Mouse (Mus musculus) heart, adult 9 months (tissue): ENCODE results near the gene Mtch1.
A peak's percentile ranks its signal among the peaks of the same experiment; 100 is the strongest.
"Not testable (repeated sequence)": the region's sequence is repeated elsewhere in the genome, so short reads cannot be mapped to it uniquely, and the experiment has no call there.

Experiments used
- DNase-seq, 2 experiments: peaks; one replicate each; pipeline ENCODE4 v3.0.0; 2022; ENCODE audit warnings: low spot score in 2 of 2

Mtch1 gene

GRCm38 (mm10) chr17:29347645-29348256 lies at the start of gene Mtch1:
TSS of gene Mtch1 (minus strand) at chr17:29347934.
- peak; percentile 97 to 99 for DNase-seq

- DNase-seq = peak; percentile 83 to 86
Observed at GRCm38 (mm10) chr17:29396821-29397242, 49.1 kb upstream of the Mtch1 start.

GRCm38 (mm10) chr17:29396056-29396799 lies 48.5 kb upstream of the Mtch1 start:
- no peak for DNase-seq

- peak; percentile 57 to 76 for DNase-seq
Observed at GRCm38 (mm10) chr17:29395381-29395780, 47.6 kb upstream of the Mtch1 start.

- DNase-seq = not testable (repeated sequence)
Observed at GRCm38 (mm10) chr17:29394761-29395160, 47.0 kb upstream of the Mtch1 start.

- no peak for DNase-seq
Observed at GRCm38 (mm10) chr17:29394106-29394760, 46.5 kb upstream of the Mtch1 start.

- no peak for DNase-seq
Observed at GRCm38 (mm10) chr17:29393335-29394089, 45.8 kb upstream of the Mtch1 start.

- no peak for DNase-seq
Observed at GRCm38 (mm10) chr17:29391280-29391679, 43.5 kb upstream of the Mtch1 start.

- DNase-seq = no peak
Observed at GRCm38 (mm10) chr17:29388978-29389377, 41.2 kb upstream of the Mtch1 start.

- DNase-seq = no peak
Observed at GRCm38 (mm10) chr17:29385746-29386145, 38.0 kb upstream of the Mtch1 start.

GRCm38 (mm10) chr17:29384850-29385438 lies 37.2 kb upstream of the Mtch1 start:
- no peak for DNase-seq

- DNase-seq = no peak
Observed at GRCm38 (mm10) chr17:29383923-29384322, 36.2 kb upstream of the Mtch1 start.

GRCm38 (mm10) chr17:29382417-29382816 lies 34.7 kb upstream of the Mtch1 start:
- no peak for DNase-seq

- peak; percentile 53 to 70 for DNase-seq
Observed at GRCm38 (mm10) chr17:29381472-29381871, 33.7 kb upstream of the Mtch1 start.

GRCm38 (mm10) chr17:29380241-29380640 lies 32.5 kb upstream of the Mtch1 start:
- peak in 1 of 2 experiments; percentile 46 for DNase-seq

GRCm38 (mm10) chr17:29378056-29378455 lies 30.3 kb upstream of the Mtch1 start:
- DNase-seq = no peak

GRCm38 (mm10) chr17:29375871-29376270 lies 28.1 kb upstream of the Mtch1 start:
- DNase-seq = no peak

GRCm38 (mm10) chr17:29370984-29371723 lies 23.4 kb upstream of the Mtch1 start:
- DNase-seq = peak; percentile 84 to 93

- DNase-seq = no peak
Observed at GRCm38 (mm10) chr17:29368726-29369125, 21.0 kb upstream of the Mtch1 start.

GRCm38 (mm10) chr17:29365105-29365621 lies 17.4 kb upstream of the Mtch1 start:
- no peak for DNase-seq

- no peak for DNase-seq
Observed at GRCm38 (mm10) chr17:29363109-29363508, 15.4 kb upstream of the Mtch1 start.
